8 mouse cellular contexts compared by ENCODE assay signal in the genomic region with DNA sequence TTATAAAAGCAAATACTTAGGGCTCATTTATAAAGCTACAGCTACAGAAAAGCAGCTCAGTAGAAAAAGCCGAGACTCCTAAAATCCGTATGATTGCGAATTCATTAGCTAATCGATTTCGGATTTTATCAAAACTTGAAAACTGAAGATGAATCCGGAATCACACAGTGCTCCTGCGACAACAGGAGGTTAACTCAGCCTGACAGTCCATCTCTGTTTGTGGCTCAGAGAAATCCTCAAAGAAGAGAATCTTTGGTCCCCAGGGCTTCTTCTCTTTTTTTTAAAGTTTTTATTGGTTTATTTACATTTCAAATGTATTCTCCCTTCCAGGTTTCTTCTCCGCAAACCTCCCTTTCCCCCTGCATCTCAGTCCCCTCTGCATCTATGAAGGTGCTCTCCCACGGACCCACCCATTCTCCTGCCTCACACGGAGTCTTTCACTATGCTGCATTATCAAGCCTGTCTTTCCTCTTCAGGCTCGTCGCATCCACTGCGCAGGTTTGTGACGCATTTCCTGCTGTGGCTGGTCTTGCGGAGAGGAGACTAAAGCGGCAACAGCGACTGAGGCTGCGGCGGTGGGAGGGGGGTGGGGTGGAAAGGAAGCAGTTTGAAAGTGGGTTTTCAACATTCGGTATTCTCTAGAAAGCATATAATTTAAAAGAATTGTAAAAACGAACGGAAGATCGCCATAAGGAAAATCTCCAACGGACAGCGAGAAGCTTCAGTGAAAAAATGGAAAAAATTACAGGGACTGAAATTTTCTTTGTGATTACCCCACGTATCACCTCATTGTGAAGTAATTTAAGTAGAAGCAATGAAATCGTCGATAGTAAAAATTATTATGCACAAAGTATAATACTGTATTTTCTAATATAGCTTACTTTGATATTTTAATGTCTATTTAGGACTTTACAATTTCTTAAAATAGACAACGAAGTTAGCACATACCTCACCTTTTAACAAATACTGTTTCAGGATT.
A peak's percentile ranks its signal among the peaks of the same experiment; 100 is the strongest.
DNase-seq lines count a peak whose midpoint lies in the region; ATAC-seq lines count a peak whose summit lies in the region.
"Not testable (repeated sequence)": the region's sequence is repeated elsewhere in the genome, so short reads cannot be mapped to it uniquely, and the experiment has no call there.

No protein-coding gene starts in this region.

- not testable (repeated sequence) for H3K36me3 ChIP-seq in hindbrain, embryonic 10.5 days; liver, embryonic 11.5 days (ENCODE audit: control insufficient read depth, insufficient read depth, low read length); midbrain, embryonic 16.5 days (ENCODE audit: control insufficient read depth, insufficient read depth, low read length); stomach, embryonic 15.5 days

- WGBS in hindbrain, embryonic 10.5 days: 28% methylated on average over 29 of the region's 29 CpGs
- 24% methylated on average over 29 of the region's 29 CpGs for WGBS in liver, embryonic 11.5 days
- WGBS in midbrain, embryonic 16.5 days: 28% methylated on average over 29 of the region's 29 CpGs
- 25% methylated on average over 29 of the region's 29 CpGs for WGBS in stomach, embryonic 15.5 days

- not testable (repeated sequence) for H3K9me3 ChIP-seq in hindbrain, embryonic 10.5 days; liver, embryonic 11.5 days (ENCODE audit: control insufficient read depth, low read length); midbrain, embryonic 16.5 days (replicated peaks; ENCODE audit: control insufficient read depth, low read length, poor library complexity, severe bottlenecking); stomach, embryonic 15.5 days

- peak overlapping the region; percentile 34 for H3K4me2 ChIP-seq in liver, embryonic 11.5 days
- H3K4me2 ChIP-seq in midbrain, embryonic 16.5 days (ENCODE audit: low read length): peak overlapping the region; percentile 44
- peak overlapping the region; percentile 48 for H3K4me2 ChIP-seq in stomach, embryonic 15.5 days

- H3K4me1 ChIP-seq in hindbrain, embryonic 10.5 days (replicated peaks); liver, embryonic 11.5 days (replicated peaks; ENCODE audit: control insufficient read depth, insufficient read depth, low read length); midbrain, embryonic 16.5 days (ENCODE audit: control insufficient read depth, insufficient read depth, low read length); stomach, embryonic 15.5 days: not testable (repeated sequence)

- H3K4me3 ChIP-seq in hindbrain, embryonic 10.5 days: peak overlapping the region; percentile 41
- H3K4me3 ChIP-seq in liver, embryonic 11.5 days (ENCODE audit: low read depth, low read length): peak overlapping the region; percentile 10; the same call in 1 of the 2 replicates
- peak overlapping the region; percentile 35 for H3K4me3 ChIP-seq in midbrain, embryonic 16.5 days (ENCODE audit: low read depth, low read length)
- peak overlapping the region; percentile 35 for H3K4me3 ChIP-seq in stomach, embryonic 15.5 days (replicated peaks)

- H3K27ac ChIP-seq in hindbrain, embryonic 10.5 days: peak overlapping the region; percentile 67
- H3K27ac ChIP-seq in liver, embryonic 11.5 days (ENCODE audit: low read depth, low read length); stomach, embryonic 15.5 days: not testable (repeated sequence)
- peak overlapping the region; percentile 78 for H3K27ac ChIP-seq in midbrain, embryonic 16.5 days (ENCODE audit: low read length)

- DNase-seq in WW6 (ENCODE audit: low read depth, low spot score): peak; percentile 3
- DNase-seq in cerebellum, postnatal 25 days: peak; percentile 64 to 83
- DNase-seq in forelimb bud, embryonic 11.5 days (ENCODE audit: low read depth, low spot score): peak; percentile 24
- peak; percentile 78 for DNase-seq in hindbrain, embryonic 10.5 days (ENCODE audit: low spot score)
- DNase-seq in layer of hippocampus, adult 11-12 months (ENCODE audit: low spot score): peak; percentile 33
- DNase-seq in liver, embryonic 11.5 days (ENCODE audit: low spot score): not testable (repeated sequence)

- H3K9ac ChIP-seq in liver, embryonic 11.5 days (ENCODE audit: low read depth, low read length); stomach, embryonic 15.5 days: not testable (repeated sequence)
- peak overlapping the region; percentile 30; the same call in 1 of the 2 replicates for H3K9ac ChIP-seq in midbrain, embryonic 16.5 days (ENCODE audit: low read depth, low read length)

- peak; percentile 76 for ATAC-seq in liver, embryonic 11.5 days (replicated peaks; ENCODE audit: low FRiP score)
- ATAC-seq in midbrain, embryonic 16.5 days: peak; percentile 97
- ATAC-seq in stomach, embryonic 15.5 days (ENCODE audit: insufficient read depth, low FRiP score, low read depth): peak; percentile 68; the same call in 1 of the 2 replicates

- H3K27me3 ChIP-seq in hindbrain, embryonic 10.5 days (ENCODE audit: insufficient read depth, poor library complexity, severe bottlenecking); liver, embryonic 11.5 days (replicated peaks; ENCODE audit: control insufficient read depth, insufficient read depth, low read length); midbrain, embryonic 16.5 days (ENCODE audit: control insufficient read depth, insufficient read depth, low read depth, low read length); stomach, embryonic 15.5 days (replicated peaks): not testable (repeated sequence)
